Mouse (Mus musculus): ENCODE results near the gene Tuft1. TPM values are rescaled to one million over a fixed set of nuclear protein-coding genes. Genes with fewer than 3 reads are reported as not detected.
A peak's percentile ranks its signal among the peaks of the same experiment; 100 is the strongest.

Gene Tuft1
- polyA plus RNA-seq, 1 experiment from 2014 or later, result 5.6 TPM

GRCm38 (mm10) chr3:94582456-94582891 is 76.2 kb downstream of the Tuft1 start, which contains the start of gene Snx27:
Gene Snx27 (minus strand): TSS chr3:94582716.
- peaks cover 24% of the 10 kb centered on the region for H3K4me1 ChIP-seq
- peak within 1 kb of the TSS; percentile 92 for H3K27ac ChIP-seq (replicated peaks)
- peak; percentile 97 for ATAC-seq (ENCODE audit: low FRiP score)
- H3K27me3 ChIP-seq (replicated peaks), result no peaks in the 10 kb centered on the region
- peak within 1 kb of the TSS; percentile 83 for H3K4me2 ChIP-seq
- H3K9ac ChIP-seq (replicated peaks), result peak within 1 kb of the TSS; percentile 89
- H3K36me3 ChIP-seq, result no peaks in the 10 kb centered on the region
- under 1% methylated on average over 42 of the region's 42 CpGs for WGBS
- no peaks in the 10 kb centered on the region for H3K9me3 ChIP-seq (replicated peaks)
- H3K4me3 ChIP-seq (replicated peaks), result peak within 1 kb of the TSS; percentile 73

DNA sequence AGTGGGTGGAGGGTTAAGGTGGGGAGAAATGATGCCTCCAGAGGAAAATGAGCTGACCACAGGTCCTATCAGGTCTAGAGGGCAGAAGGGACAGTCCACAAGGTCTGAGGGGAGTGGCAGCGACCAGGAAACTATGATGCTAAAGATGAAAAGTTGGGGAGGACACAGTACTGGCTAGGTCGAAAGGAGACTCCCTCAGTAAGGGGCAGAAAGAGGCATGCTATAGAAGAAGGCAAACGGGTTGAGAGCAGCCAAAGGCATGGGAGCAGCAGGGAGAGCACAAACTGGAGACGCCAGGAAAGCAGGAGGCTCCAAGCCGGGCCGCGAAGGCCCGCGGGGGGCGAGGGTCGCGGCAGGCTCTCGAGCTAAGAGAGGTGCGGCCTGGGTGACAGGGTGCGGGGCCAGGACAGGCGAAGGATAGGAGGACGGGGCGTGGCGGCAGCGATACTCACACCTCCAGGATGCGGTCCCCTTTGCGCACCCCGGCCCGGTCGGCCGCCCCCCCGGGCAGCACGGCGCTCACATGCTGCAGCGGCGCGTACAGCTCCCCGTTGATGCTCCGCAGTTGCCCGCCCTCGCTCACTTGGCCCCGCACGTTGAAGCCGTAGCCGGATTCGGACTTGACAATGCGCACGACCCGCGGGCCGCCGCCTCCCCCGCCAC is 76.7 kb downstream of the Tuft1 start:
- Histone ChIP-seq H3K4me3 (replicated peaks) (peak overlapping the region; percentile 73), H3K4me2 (peak overlapping the region; percentile 83), H3K9me3 (replicated peaks) (no peaks in the 10 kb centered on the region), H3K4me1 (peaks cover 24% of the 10 kb centered on the region), H3K36me3 (no peaks in the 10 kb centered on the region), H3K9ac (replicated peaks) (peak overlapping the region; percentile 89), H3K27ac (replicated peaks) (peak overlapping the region; percentile 92), H3K27me3 (replicated peaks) (no peaks in the 10 kb centered on the region)
- ATAC-seq (ENCODE audit: low FRiP score), result peak; percentile 84
- WGBS, result 2% methylated on average over 46 of the region's 48 CpGs

- H3K27ac ChIP-seq (replicated peaks), result peak overlapping the region; percentile 92
- peak overlapping the region; percentile 83 for H3K4me2 ChIP-seq
- peak; percentile 5; the same call in 1 of the 2 replicates for ATAC-seq (ENCODE audit: low FRiP score)
- peak overlapping the region; percentile 73 for H3K4me3 ChIP-seq (replicated peaks)
- H3K4me1 ChIP-seq, result peaks cover 24% of the 10 kb centered on the region
- H3K36me3 ChIP-seq, result no peaks in the 10 kb centered on the region
- H3K9ac ChIP-seq (replicated peaks), result peak overlapping the region; percentile 89
- no peaks in the 10 kb centered on the region for H3K27me3 ChIP-seq (replicated peaks)
- no peaks in the 10 kb centered on the region for H3K9me3 ChIP-seq (replicated peaks)
- 1% methylated on average over 16 of the region's 16 CpGs for WGBS
Observed at GRCm38 (mm10) chr3:94581138-94581780, 77.4 kb downstream of the Tuft1 start.

DNA sequence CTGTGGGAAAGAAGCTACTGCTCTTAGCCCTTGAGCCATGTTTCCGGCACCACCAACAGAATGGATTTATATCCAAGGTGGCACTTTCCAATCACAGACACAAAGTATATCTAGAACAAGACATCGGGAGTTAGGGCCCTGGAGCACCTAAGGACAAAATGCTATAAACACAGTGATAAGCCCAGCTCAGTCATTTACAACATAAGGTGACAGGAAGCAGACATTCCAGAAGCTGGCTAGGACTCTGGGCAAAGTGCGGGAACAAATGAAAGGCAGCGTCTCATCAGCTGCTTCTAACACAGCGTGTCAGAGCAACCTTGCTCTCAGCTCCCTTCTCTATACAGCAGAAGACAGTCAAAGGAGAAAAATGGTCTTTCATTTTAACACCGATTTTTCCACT is 84.2 kb downstream of the Tuft1 start:
- Histone ChIP-seq H3K9me3 (replicated peaks) (no peaks in the 10 kb centered on the region), H3K9ac (replicated peaks) (no peak overlapping the region), H3K4me1 (peaks cover 15% of the 10 kb centered on the region), H3K27ac (replicated peaks) (no peak overlapping the region), H3K36me3 (no peaks in the 10 kb centered on the region), H3K4me2 (no peak overlapping the region), H3K4me3 (replicated peaks) (no peak overlapping the region), H3K27me3 (replicated peaks) (no peaks in the 10 kb centered on the region)
- ATAC-seq (ENCODE audit: low FRiP score), result no peak
- 84% methylated on average over 6 of the region's 6 CpGs for WGBS

GRCm38 (mm10) chr3:94567242-94567641 is 91.4 kb downstream of the Tuft1 start:
- Histone ChIP-seq H3K4me3 (replicated peaks) (no peak overlapping the region), H3K27ac (replicated peaks) (no peak overlapping the region), H3K36me3 (no peaks in the 10 kb centered on the region), H3K4me1 (peaks cover 9% of the 10 kb centered on the region), H3K4me2 (no peak overlapping the region), H3K9me3 (replicated peaks) (no peaks in the 10 kb centered on the region), H3K9ac (replicated peaks) (no peak overlapping the region), H3K27me3 (replicated peaks) (no peaks in the 10 kb centered on the region)
- no peak; the same call in 1 of the 2 replicates for ATAC-seq (ENCODE audit: low FRiP score)
- 36% methylated on average over 2 of the region's 2 CpGs for WGBS

DNA sequence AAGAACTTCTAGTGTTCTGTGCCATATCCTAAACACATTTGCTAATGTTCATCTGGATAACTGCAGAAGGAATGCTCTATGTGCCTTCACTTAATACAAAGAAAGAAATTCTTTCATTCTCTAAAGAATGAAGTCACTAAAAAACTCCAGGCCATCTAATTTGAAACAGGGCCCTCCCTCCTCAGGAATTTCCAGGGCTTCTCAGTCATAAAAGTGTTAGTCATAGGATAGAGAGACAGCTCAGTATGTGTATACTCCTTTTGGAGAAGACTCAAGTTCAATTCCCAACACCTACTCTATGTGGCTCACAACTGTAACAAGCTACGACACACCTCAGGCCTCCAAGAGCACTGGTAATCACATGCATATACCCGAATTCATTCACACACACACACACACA is 93.1 kb downstream of the Tuft1 start:
- H3K9ac ChIP-seq (replicated peaks), result no peak overlapping the region
- H3K4me2 ChIP-seq, result no peak overlapping the region
- H3K27ac ChIP-seq (replicated peaks), result no peak overlapping the region
- peaks cover 9% of the 10 kb centered on the region for H3K4me1 ChIP-seq
- no peaks in the 10 kb centered on the region for H3K27me3 ChIP-seq (replicated peaks)
- no peak overlapping the region for H3K4me3 ChIP-seq (replicated peaks)
- WGBS, result 89% methylated on average over 2 of the region's 2 CpGs
- H3K36me3 ChIP-seq, result no peaks in the 10 kb centered on the region
- H3K9me3 ChIP-seq (replicated peaks), result no peaks in the 10 kb centered on the region
- ATAC-seq (ENCODE audit: low FRiP score), result no peak

- 57% methylated on average over 3 of the region's 3 CpGs for WGBS
- no peaks in the 10 kb centered on the region for H3K9me3 ChIP-seq (replicated peaks)
- H3K9ac ChIP-seq (replicated peaks), result no peak overlapping the region
- no peaks in the 10 kb centered on the region for H3K27me3 ChIP-seq (replicated peaks)
- H3K4me1 ChIP-seq, result peaks cover 9% of the 10 kb centered on the region
- no peak for ATAC-seq (ENCODE audit: low FRiP score)
- no peak overlapping the region for H3K4me2 ChIP-seq
- no peak overlapping the region for H3K4me3 ChIP-seq (replicated peaks)
- no peaks in the 10 kb centered on the region; the same call in 1 of the 2 replicates for H3K36me3 ChIP-seq
- H3K27ac ChIP-seq (replicated peaks), result 0 out of 2 replicates have a peak overlapping the region, but pooled peaks have one; percentile 48
Observed at GRCm38 (mm10) chr3:94565127-94565526, 93.5 kb downstream of the Tuft1 start.

GRCm38 (mm10) chr3:94564356-94565010 is 94.2 kb downstream of the Tuft1 start:
- no peaks in the 10 kb centered on the region for H3K9me3 ChIP-seq (replicated peaks)
- 81% methylated on average over 4 of the region's 4 CpGs for WGBS
- no peak for ATAC-seq (ENCODE audit: low FRiP score)
- H3K4me2 ChIP-seq, result no peak overlapping the region
- H3K36me3 ChIP-seq, result peaks cover 5% of the 10 kb centered on the region
- H3K4me3 ChIP-seq (replicated peaks), result no peak overlapping the region
- H3K9ac ChIP-seq (replicated peaks), result no peak overlapping the region
- H3K27ac ChIP-seq (replicated peaks), result no peak overlapping the region
- H3K27me3 ChIP-seq (replicated peaks), result no peaks in the 10 kb centered on the region
- H3K4me1 ChIP-seq, result peaks cover 9% of the 10 kb centered on the region

GRCm38 (mm10) chr3:94563163-94563562 is 95.5 kb downstream of the Tuft1 start:
- H3K4me2 ChIP-seq, result no peak overlapping the region
- H3K9me3 ChIP-seq (replicated peaks), result no peaks in the 10 kb centered on the region
- H3K4me1 ChIP-seq, result peaks cover 9% of the 10 kb centered on the region
- H3K9ac ChIP-seq (replicated peaks), result no peak overlapping the region
- no peak overlapping the region for H3K4me3 ChIP-seq (replicated peaks)
- H3K27ac ChIP-seq (replicated peaks), result no peak overlapping the region
- no peaks in the 10 kb centered on the region for H3K27me3 ChIP-seq (replicated peaks)
- 78% methylated on average over 3 of the region's 3 CpGs for WGBS
- H3K36me3 ChIP-seq, result peaks cover 13% of the 10 kb centered on the region
- no peak for ATAC-seq (ENCODE audit: low FRiP score)
